Mouse (Mus musculus): ENCODE data around the gene Nudt7.

DNA sequence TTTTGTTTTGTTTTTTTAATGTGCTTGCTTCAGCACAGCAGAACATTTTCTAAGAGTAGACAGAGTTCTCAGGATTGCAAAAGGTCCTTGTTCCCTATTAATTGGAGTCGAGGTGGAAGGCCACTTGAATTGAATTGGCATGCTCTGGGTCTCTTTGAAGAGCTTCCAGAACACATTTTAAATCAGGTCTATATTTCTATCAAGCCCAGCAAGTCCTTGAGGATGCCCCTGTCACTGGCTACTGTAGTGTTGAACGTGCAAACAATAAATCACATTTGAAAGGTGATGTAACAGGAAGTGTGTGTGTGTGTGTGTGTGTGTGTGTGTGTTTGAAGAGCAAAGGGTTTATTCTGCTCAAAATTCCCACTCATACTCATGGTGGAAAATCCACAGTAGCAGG is 7.1 kb downstream of the Nudt7 start:
- TF ChIP-seq EP300 (IDR thresholded peaks at IDR 0.05; ENCODE audit: insufficient read depth, low read depth, low read length) = no peak
- TF ChIP-seq CTCF (IDR thresholded peaks at IDR 0.05; ENCODE audit: low read depth, low read length) = no peak
- TF ChIP-seq POLR2A (IDR thresholded peaks at IDR 0.05; ENCODE audit: insufficient read depth, low read length) = no peak

All from ES-Bruce4 (cell line).